Mouse (Mus musculus) right cerebral cortex, postnatal 36 days (tissue): ENCODE data around the gene Taf10.
"Not testable (repeated sequence)": the region's sequence is repeated elsewhere in the genome, so short reads cannot be mapped to it uniquely, and the experiment has no call there.

Experiments used
- DNase-seq, 2 experiments: peaks; one replicate each; pipeline ENCODE4 v3.0.0; 2022; ENCODE audit warnings: low spot score in 2 of 2, mixed read lengths in 1 of 2

Gene Taf10

GRCm38 (mm10) chr7:105752716-105753115 lies 8.6 kb upstream of the Taf10 start:
- no peak for DNase-seq

- peak; percentile 93 to 96 for DNase-seq
Observed at GRCm38 (mm10) chr7:105751491-105752433, 7.6 kb upstream of the Taf10 start, which contains the start of gene Tpp1. TSS of gene Tpp1 (minus strand) at chr7:105752235.

- no peak for DNase-seq
Observed at GRCm38 (mm10) chr7:105747776-105748175, 3.6 kb upstream of the Taf10 start.

GRCm38 (mm10) chr7:105743246-105743925 lies 775 bp downstream of the Taf10 start:
- DNase-seq: not testable (repeated sequence)

GRCm38 (mm10) chr7:105742539-105743215 lies 1.5 kb downstream of the Taf10 start:
- not testable (repeated sequence) for DNase-seq

- no peak for DNase-seq
Observed at GRCm38 (mm10) chr7:105741978-105742377, 2.2 kb downstream of the Taf10 start.

GRCm38 (mm10) chr7:105740851-105741250 lies 3.3 kb downstream of the Taf10 start:
- DNase-seq: no peak

- DNase-seq: no peak
Observed at GRCm38 (mm10) chr7:105740089-105740795, 3.9 kb downstream of the Taf10 start.

- DNase-seq: no peak
Observed at GRCm38 (mm10) chr7:105738948-105739347, 5.2 kb downstream of the Taf10 start.

- no peak for DNase-seq
Observed at GRCm38 (mm10) chr7:105738286-105738685, 5.9 kb downstream of the Taf10 start.

- no peak for DNase-seq
Observed at GRCm38 (mm10) chr7:105737648-105738047, 6.5 kb downstream of the Taf10 start.

- no peak for DNase-seq
Observed at GRCm38 (mm10) chr7:105736911-105737521, 7.1 kb downstream of the Taf10 start, which contains the start of gene Rrp8. TSS of gene Rrp8 (minus strand) at chr7:105737385.

- peak; percentile 89 to 91 for DNase-seq
Observed at GRCm38 (mm10) chr7:105736264-105736901, 7.8 kb downstream of the Taf10 start, which contains the start of gene Ilk. TSS of gene Ilk (plus strand) at chr7:105736592.

- not testable (repeated sequence) for DNase-seq
Observed at GRCm38 (mm10) chr7:105735464-105735863, 8.7 kb downstream of the Taf10 start.

- DNase-seq: no peak
Observed at GRCm38 (mm10) chr7:105734826-105735225, 9.3 kb downstream of the Taf10 start.

GRCm38 (mm10) chr7:105733836-105734235 lies 10.3 kb downstream of the Taf10 start:
- no peak for DNase-seq

- DNase-seq: no peak
Observed at GRCm38 (mm10) chr7:105728701-105729428, 15.3 kb downstream of the Taf10 start.

GRCm38 (mm10) chr7:105726980-105727325 lies 17.2 kb downstream of the Taf10 start:
- no peak for DNase-seq

GRCm38 (mm10) chr7:105726144-105726979 lies 17.8 kb downstream of the Taf10 start:
- DNase-seq: peak; percentile 41 to 60
